Mouse (Mus musculus): Measurements from ENCODE around the gene Olfr913. TPM values are rescaled to one million over a fixed set of nuclear protein-coding genes. Genes with fewer than 3 reads are reported as not detected.

The Olfr913 gene
- not detected in 2 replicates for polyA plus RNA-seq (2016; fragmentation: Nextera tagmentation; extraction: Ambion mirVana)

- no peaks in the 10 kb centered on the region for H3K27me3 ChIP-seq (ENCODE audit: low read depth, poor library complexity, severe bottlenecking)
- 61% methylated on average over 2 of the region's 2 CpGs for WGBS
- H3K36me3 ChIP-seq: no peaks in the 10 kb centered on the region
- H3K9me3 ChIP-seq (replicated peaks): no peaks in the 10 kb centered on the region
- H3K4me1 ChIP-seq: no peaks in the 10 kb centered on the region
- DNase-seq (ENCODE audit: low spot score): no peak
- H3K4me3 ChIP-seq: no peak within 1 kb of the TSS
- no peak within 1 kb of the TSS for H3K27ac ChIP-seq
These were observed at the start of gene Olfr913 for GRCm38 (mm10) chr9:38592459-38592858. Gene Olfr913 (plus strand): TSS chr9:38592759.

- Histone ChIP-seq H3K27ac (no peak within 1 kb of the TSS), H3K9me3 (replicated peaks) (no peaks in the 10 kb centered on the region), H3K27me3 (ENCODE audit: low read depth, poor library complexity, severe bottlenecking) (no peaks in the 10 kb centered on the region), H3K4me1 (no peaks in the 10 kb centered on the region), H3K36me3 (no peaks in the 10 kb centered on the region), H3K4me3 (no peak within 1 kb of the TSS)
- DNase-seq (ENCODE audit: low spot score): no peak
- 88% methylated on average over 1 of the region's 1 CpGs for WGBS
These were observed 12.7 kb upstream of the Olfr913 start, which contains the start of gene Olfr912 for GRCm38 (mm10) chr9:38579878-38580277. Gene Olfr912 (plus strand): TSS chr9:38580178.

- Histone ChIP-seq H3K27me3 (ENCODE audit: low read depth, poor library complexity, severe bottlenecking) (no peaks in the 10 kb centered on the region), H3K27ac (no peak overlapping the region), H3K9me3 (replicated peaks) (no peaks in the 10 kb centered on the region), H3K4me1 (no peaks in the 10 kb centered on the region), H3K4me3 (no peak overlapping the region), H3K36me3 (no peaks in the 10 kb centered on the region)
- WGBS: 46% methylated on average over 1 of the region's 1 CpGs
- no peak for DNase-seq (ENCODE audit: low spot score)
These were observed 1.5 kb upstream of the Olfr913 start for GRCm38 (mm10) chr9:38591056-38591455.

- 80% methylated on average over 2 of the region's 2 CpGs for WGBS
- no peak for DNase-seq (ENCODE audit: low spot score)
- no peak within 1 kb of the TSS for H3K27ac ChIP-seq
- H3K4me3 ChIP-seq: no peak within 1 kb of the TSS
- no peaks in the 10 kb centered on the region for H3K36me3 ChIP-seq
- no peaks in the 10 kb centered on the region for H3K27me3 ChIP-seq (ENCODE audit: low read depth, poor library complexity, severe bottlenecking)
- H3K9me3 ChIP-seq (replicated peaks): no peaks in the 10 kb centered on the region
- no peaks in the 10 kb centered on the region for H3K4me1 ChIP-seq
These were observed 12.2 kb downstream of the Olfr913 start, which contains the start of gene Olfr914 for GRCm38 (mm10) chr9:38604802-38605201. Gene Olfr914 (plus strand): TSS chr9:38605102.

- H3K27me3 ChIP-seq (ENCODE audit: low read depth, poor library complexity, severe bottlenecking): no peaks in the 10 kb centered on the region
- H3K36me3 ChIP-seq: no peaks in the 10 kb centered on the region
- no peak for DNase-seq (ENCODE audit: low spot score)
- no peak overlapping the region for H3K27ac ChIP-seq
- 83% methylated on average over 4 of the region's 4 CpGs for WGBS
- H3K4me3 ChIP-seq: no peak overlapping the region
- no peaks in the 10 kb centered on the region for H3K4me1 ChIP-seq
- H3K9me3 ChIP-seq (replicated peaks): no peaks in the 10 kb centered on the region
These were observed 39.8 kb downstream of the Olfr913 start for GRCm38 (mm10) chr9:38632406-38632805.

Other genes starting within 250 kb of the Olfr913 start
- not detected in 2 replicates for gene Olfr898, start 244.3 kb upstream of the Olfr913 start, polyA plus RNA-seq (2016; fragmentation: Nextera tagmentation; extraction: Ambion mirVana)
- gene Olfr250, start 225.9 kb upstream of the Olfr913 start, polyA plus RNA-seq (2016; fragmentation: Nextera tagmentation; extraction: Ambion mirVana): not detected in 2 replicates
- not detected in 2 replicates for gene Olfr251, start 215.7 kb upstream of the Olfr913 start, polyA plus RNA-seq (2016; fragmentation: Nextera tagmentation; extraction: Ambion mirVana)
- gene Olfr147, start 191.1 kb upstream of the Olfr913 start, polyA plus RNA-seq (2016; fragmentation: Nextera tagmentation; extraction: Ambion mirVana): not detected in 2 replicates
- gene Olfr901, start 163.3 kb upstream of the Olfr913 start, polyA plus RNA-seq (2016; fragmentation: Nextera tagmentation; extraction: Ambion mirVana): not detected in 2 replicates
- not detected in 2 replicates for gene Olfr902, start 145.1 kb upstream of the Olfr913 start, polyA plus RNA-seq (2016; fragmentation: Nextera tagmentation; extraction: Ambion mirVana)
- gene Olfr904, start 129.6 kb upstream of the Olfr913 start, polyA plus RNA-seq (2016; fragmentation: Nextera tagmentation; extraction: Ambion mirVana): not detected in 2 replicates
- gene Olfr905, start 121.7 kb upstream of the Olfr913 start, polyA plus RNA-seq (2016; fragmentation: Nextera tagmentation; extraction: Ambion mirVana): not detected in 2 replicates
- not detected in 2 replicates for gene Olfr906, start 105.7 kb upstream of the Olfr913 start, polyA plus RNA-seq (2016; fragmentation: Nextera tagmentation; extraction: Ambion mirVana)
- gene Olfr907, start 97.0 kb upstream of the Olfr913 start, polyA plus RNA-seq (2016; fragmentation: Nextera tagmentation; extraction: Ambion mirVana): not detected in 2 replicates
- not detected in 2 replicates for gene Olfr911-ps1, start 71.2 kb upstream of the Olfr913 start, polyA plus RNA-seq (2016; fragmentation: Nextera tagmentation; extraction: Ambion mirVana)
- gene Olfr910, start 54.9 kb upstream of the Olfr913 start, polyA plus RNA-seq (2016; fragmentation: Nextera tagmentation; extraction: Ambion mirVana): not detected in 2 replicates
- not detected in 2 replicates for gene Olfr912, start 12.6 kb upstream of the Olfr913 start, polyA plus RNA-seq (2016; fragmentation: Nextera tagmentation; extraction: Ambion mirVana)
- gene Olfr914, start 12.3 kb downstream of the Olfr913 start, polyA plus RNA-seq (2016; fragmentation: Nextera tagmentation; extraction: Ambion mirVana): not detected in 2 replicates
- gene Olfr916, start 67.1 kb downstream of the Olfr913 start, polyA plus RNA-seq (2016; fragmentation: Nextera tagmentation; extraction: Ambion mirVana): not detected in 2 replicates
- not detected in 2 replicates for gene Olfr917, start 73.1 kb downstream of the Olfr913 start, polyA plus RNA-seq (2016; fragmentation: Nextera tagmentation; extraction: Ambion mirVana)
- not detected in 2 replicates for gene Olfr918, start 81.8 kb downstream of the Olfr913 start, polyA plus RNA-seq (2016; fragmentation: Nextera tagmentation; extraction: Ambion mirVana)
- not detected in 2 replicates for gene Olfr919, start 110.9 kb downstream of the Olfr913 start, polyA plus RNA-seq (2016; fragmentation: Nextera tagmentation; extraction: Ambion mirVana)
- 4.8 and 7.8 TPM in 2 replicates for gene Vwa5a, start 125.5 kb downstream of the Olfr913 start, polyA plus RNA-seq (2016; fragmentation: Nextera tagmentation; extraction: Ambion mirVana)
- 0.04 TPM in 1 of 2 replicates, not detected in the other for gene Olfr920, start 159.5 kb downstream of the Olfr913 start, polyA plus RNA-seq (2016; fragmentation: Nextera tagmentation; extraction: Ambion mirVana)
- gene Olfr921, start 180.3 kb downstream of the Olfr913 start, polyA plus RNA-seq (2016; fragmentation: Nextera tagmentation; extraction: Ambion mirVana): not detected in 2 replicates
- gene Olfr922, start 221.9 kb downstream of the Olfr913 start, polyA plus RNA-seq (2016; fragmentation: Nextera tagmentation; extraction: Ambion mirVana): not detected in 2 replicates
- not detected in 2 replicates for gene Olfr923, start 233.8 kb downstream of the Olfr913 start, polyA plus RNA-seq (2016; fragmentation: Nextera tagmentation; extraction: Ambion mirVana)